Mouse (Mus musculus) kidney, postnatal 10 days (tissue): ENCODE results near the gene Dhx58.
"Not testable (repeated sequence)": the region's sequence is repeated elsewhere in the genome, so short reads cannot be mapped to it uniquely, and the experiment has no call there.

Experiments used
- DNase-seq: peaks from one replicate; pipeline ENCODE4 v3.0.0; 2021; ENCODE audit warnings: mixed read lengths

The Dhx58 gene

GRCm38 (mm10) chr11:100700710-100701109, 3.4 kb downstream of the Dhx58 start:
- no peak for DNase-seq

GRCm38 (mm10) chr11:100697921-100698320, 6.2 kb downstream of the Dhx58 start:
- no peak for DNase-seq

GRCm38 (mm10) chr11:100694926-100695325, 9.1 kb downstream of the Dhx58 start:
- DNase-seq: peak; percentile 86

GRCm38 (mm10) chr11:100693154-100693553, 10.9 kb downstream of the Dhx58 start:
- DNase-seq: no peak

- peak; percentile 46 for DNase-seq
These were observed 11.9 kb downstream of the Dhx58 start, which contains the start of gene Zfp385c for GRCm38 (mm10) chr11:100692164-100692616. Gene Zfp385c, minus strand, starts transcription at chr11:100692455.

GRCm38 (mm10) chr11:100690389-100690788, 13.7 kb downstream of the Dhx58 start:
- no peak for DNase-seq

GRCm38 (mm10) chr11:100688443-100688842, 15.6 kb downstream of the Dhx58 start:
- DNase-seq: no peak

GRCm38 (mm10) chr11:100687265-100687664, 16.8 kb downstream of the Dhx58 start:
- no peak for DNase-seq

- no peak for DNase-seq
These were observed 18.7 kb downstream of the Dhx58 start for GRCm38 (mm10) chr11:100685371-100685770.

- no peak for DNase-seq
These were observed 20.0 kb downstream of the Dhx58 start for GRCm38 (mm10) chr11:100684084-100684483.

GRCm38 (mm10) chr11:100682526-100682925, 21.5 kb downstream of the Dhx58 start:
- DNase-seq: no peak

- no peak for DNase-seq
These were observed 22.2 kb downstream of the Dhx58 start for GRCm38 (mm10) chr11:100681826-100682225.

GRCm38 (mm10) chr11:100677810-100678209, 26.3 kb downstream of the Dhx58 start:
- no peak for DNase-seq

- peak; percentile 59 for DNase-seq
These were observed 30.9 kb downstream of the Dhx58 start for GRCm38 (mm10) chr11:100673169-100673568.

- no peak for DNase-seq
These were observed 32.1 kb downstream of the Dhx58 start for GRCm38 (mm10) chr11:100671956-100672355.

- no peak for DNase-seq
These were observed 33.0 kb downstream of the Dhx58 start for GRCm38 (mm10) chr11:100671049-100671448.

GRCm38 (mm10) chr11:100659806-100660205, 44.3 kb downstream of the Dhx58 start:
- no peak for DNase-seq

- DNase-seq: peak; percentile 24
These were observed 47.6 kb downstream of the Dhx58 start for GRCm38 (mm10) chr11:100656458-100656857.

- not testable (repeated sequence) for DNase-seq
These were observed 48.5 kb downstream of the Dhx58 start for GRCm38 (mm10) chr11:100655589-100655988.

- DNase-seq: no peak
These were observed 52.3 kb downstream of the Dhx58 start for GRCm38 (mm10) chr11:100651748-100652147.

- DNase-seq: no peak
These were observed 52.9 kb downstream of the Dhx58 start for GRCm38 (mm10) chr11:100651205-100651604.

- DNase-seq: no peak
These were observed 55.7 kb downstream of the Dhx58 start for GRCm38 (mm10) chr11:100648405-100648804.

- DNase-seq: peak; percentile 75
These were observed 57.8 kb downstream of the Dhx58 start for GRCm38 (mm10) chr11:100646265-100646664.
